Mouse (Mus musculus) C2C12 (cell line): Measurements from ENCODE around the gene Hyal1. TPM values are rescaled to one million over a fixed set of nuclear protein-coding genes. Genes with fewer than 3 reads are reported as not detected.

Experiments
- H3K27me3 ChIP-seq: one replicate; pipeline ENCODE4 v1.6.1; 2011; ENCODE audit not compliant: control insufficient read depth, insufficient read depth, insufficient read length
- H3K36me3 ChIP-seq: one replicate; pipeline ENCODE4 v1.6.1; 2011; ENCODE audit not compliant: control insufficient read depth, insufficient read depth
- H3K4me3 ChIP-seq: one replicate; pipeline ENCODE4 v1.5.1; 2011; ENCODE audit warnings: mild to moderate bottlenecking, control low read depth; ENCODE audit not compliant: poor library complexity, insufficient read depth, severe bottlenecking
- H3K79me2 ChIP-seq: one replicate; pipeline ENCODE4 v1.6.1; 2011; ENCODE audit not compliant: control insufficient read depth, insufficient read depth
- H3K79me3 ChIP-seq: one replicate; pipeline ENCODE4 v1.6.1; 2011; ENCODE audit warnings: low read depth, control low read depth
- H3ac ChIP-seq: one replicate; pipeline ENCODE3; 2011; ENCODE audit warnings: low read depth; ENCODE audit not compliant: control insufficient read depth, insufficient read length
- CEBPB ChIP-seq: IDR thresholded peaks from one replicate; pipeline ENCODE4 v1.6.1; 2011; ENCODE audit warnings: low read depth, mild to moderate bottlenecking, control low read depth, moderate library complexity
- CTCF ChIP-seq: IDR thresholded peaks from one replicate; pipeline ENCODE4 v1.5.1; 2011; ENCODE audit not compliant: control insufficient read depth, insufficient read depth, insufficient read length
- FOSL1 ChIP-seq: IDR thresholded peaks from one replicate; pipeline ENCODE4 v1.8.0; 2011; ENCODE audit warnings: mild to moderate bottlenecking, low read length; ENCODE audit not compliant: poor library complexity, insufficient read depth, severe bottlenecking
- MAX ChIP-seq: IDR thresholded peaks from one replicate; pipeline ENCODE4 v1.6.1; 2011; ENCODE audit warnings: mild to moderate bottlenecking, control low read depth
- MYOD1 ChIP-seq: IDR thresholded peaks from one replicate; pipeline ENCODE4 v1.6.1; 2011; ENCODE audit warnings: low read depth; ENCODE audit not compliant: control insufficient read depth, insufficient read length
- MYOG ChIP-seq: IDR thresholded peaks from one replicate; pipeline ENCODE4 v1.6.1; 2011; ENCODE audit not compliant: control insufficient read depth, insufficient read length; ENCODE audit errors: extremely low read depth
- USF1 ChIP-seq: IDR thresholded peaks from one replicate; pipeline ENCODE4 v1.6.1; 2011; ENCODE audit warnings: low read depth, mild to moderate bottlenecking, control low read depth, moderate library complexity
- long read RNA-seq, 2 experiments: library from polyadenylated mRNA; unstranded; transcript quantifications; one replicate each; pipeline ENCODE4 v2.0.0; 2019 to 2020
- polyA plus RNA-seq: library from polyadenylated mRNA; unstranded; fragments of >200 nt; fragmentation: generic; extraction: Trizol; gene quantifications from one replicate; pipeline ENCODE4 v1.2.1, GENCODE M21; 2012; ENCODE audit warnings: missing spikeins

Gene Hyal1
- polyA plus RNA-seq, result 1.2 TPM
- long read RNA-seq, experiment 1, partial matches to known transcripts, result 4 of 8 reads
- long read RNA-seq, experiment 1, other reads (novel, unspliced or antisense), result 1 of 8 reads
- long read RNA-seq, experiment 2, partial matches to known transcripts, result 0 of 2 reads
- long read RNA-seq, experiment 2, other reads (novel, unspliced or antisense), result 0 of 2 reads

- peaks cover 10% of the 10 kb centered on the region for H3K79me2 ChIP-seq
- TF ChIP-seq USF1 (no peak), CTCF (no peak), MAX (no peak), MYOD1 (no peak), MYOG (no peak), CEBPB (no peak), FOSL1 (no peak)
- peaks cover 2% of the 10 kb centered on the region for H3K79me3 ChIP-seq
- peak within 1 kb of the TSS; percentile 46 for H3ac ChIP-seq
- H3K27me3 ChIP-seq, result no peaks in the 10 kb centered on the region
- peaks cover 10% of the 10 kb centered on the region for H3K36me3 ChIP-seq
- H3K4me3 ChIP-seq, result no peak within 1 kb of the TSS
Measured at GRCm38 (mm10) chr9:107576357-107577107, at the start of gene Hyal1. TSS of gene Hyal1 (plus strand) at chr9:107576927.

GRCm38 (mm10) chr9:107533791-107534407, 42.8 kb upstream of the Hyal1 start, which contains the start of gene Tmem115:
TSS of gene Tmem115 (plus strand) at chr9:107533945.
- peaks cover 27% of the 10 kb centered on the region for H3K79me3 ChIP-seq
- peaks cover 14% of the 10 kb centered on the region for H3K36me3 ChIP-seq
- peaks cover 36% of the 10 kb centered on the region for H3K79me2 ChIP-seq
- peak within 1 kb of the TSS; percentile 77 for H3ac ChIP-seq
- TF ChIP-seq USF1, result no peak
- no peak for TF ChIP-seq MYOD1
- no peak for TF ChIP-seq FOSL1
- no peak for TF ChIP-seq CTCF
- TF ChIP-seq MYOG, result no peak
- no peak for TF ChIP-seq MAX
- TF ChIP-seq CEBPB, result no peak
- peak within 1 kb of the TSS; percentile 74 for H3K4me3 ChIP-seq
- no peaks in the 10 kb centered on the region for H3K27me3 ChIP-seq

GRCm38 (mm10) chr9:107534408-107535202, 42.1 kb upstream of the Hyal1 start:
- Histone ChIP-seq H3K4me3 (peak overlapping the region; percentile 74), H3K79me2 (peaks cover 36% of the 10 kb centered on the region), H3ac (peak overlapping the region; percentile 77), H3K27me3 (no peaks in the 10 kb centered on the region), H3K36me3 (peaks cover 15% of the 10 kb centered on the region), H3K79me3 (peaks cover 27% of the 10 kb centered on the region)
- TF ChIP-seq USF1, result no peak
- no peak for TF ChIP-seq MYOG
- no peak for TF ChIP-seq CTCF
- no peak for TF ChIP-seq MAX
- TF ChIP-seq FOSL1, result no peak
- no peak for TF ChIP-seq MYOD1
- no peak for TF ChIP-seq CEBPB

- TF ChIP-seq FOSL1 (no peak), MYOD1 (no peak), MAX (no peak), USF1 (no peak), CEBPB (no peak), MYOG (no peak), CTCF (no peak)
- Histone ChIP-seq H3K79me2 (peaks cover 36% of the 10 kb centered on the region), H3K36me3 (peaks cover 15% of the 10 kb centered on the region), H3ac (no peak overlapping the region), H3K4me3 (no peak overlapping the region), H3K27me3 (no peaks in the 10 kb centered on the region), H3K79me3 (peaks cover 27% of the 10 kb centered on the region)
Measured at GRCm38 (mm10) chr9:107538231-107538630, 38.5 kb upstream of the Hyal1 start.

GRCm38 (mm10) chr9:107538711-107539110, 38.0 kb upstream of the Hyal1 start:
- Histone ChIP-seq H3K27me3 (no peaks in the 10 kb centered on the region), H3K36me3 (peaks cover 15% of the 10 kb centered on the region), H3K4me3 (no peak overlapping the region), H3K79me2 (peaks cover 36% of the 10 kb centered on the region), H3K79me3 (peaks cover 27% of the 10 kb centered on the region), H3ac (no peak overlapping the region)
- TF ChIP-seq MYOD1, result no peak
- TF ChIP-seq USF1, result no peak
- no peak for TF ChIP-seq MYOG
- TF ChIP-seq CTCF, result no peak
- TF ChIP-seq FOSL1, result no peak
- no peak for TF ChIP-seq CEBPB
- TF ChIP-seq MAX, result no peak
